Mouse (Mus musculus): ENCODE measurements around the gene Rab4b. TPM values are rescaled to one million over a fixed set of nuclear protein-coding genes. Genes with fewer than 3 reads are reported as not detected.

The Rab4b gene
- polyA plus RNA-seq, 3 experiments from 2014 or later = 130 to 162 (median 146) TPM

DNA sequence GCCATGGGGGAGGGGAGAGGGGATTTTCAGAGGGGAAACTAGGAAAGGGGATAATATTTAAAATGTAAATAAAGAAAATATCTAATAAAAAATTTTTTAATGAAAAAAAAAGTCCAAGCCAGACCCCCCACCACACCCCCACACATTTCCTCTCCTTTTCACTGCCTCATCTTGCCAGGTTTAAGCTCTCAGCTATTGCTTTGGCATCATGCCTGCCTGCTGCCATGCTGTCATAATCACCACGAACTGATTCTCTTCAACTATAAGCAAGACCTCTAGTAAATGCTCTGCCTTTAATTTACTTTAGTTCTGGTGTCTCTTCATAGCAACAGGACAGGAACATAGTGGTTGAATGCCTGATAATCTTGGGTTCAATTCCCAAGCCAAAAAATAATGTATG is 3.8 kb upstream of the Rab4b start:
- ATAC-seq = no peak

DNA sequence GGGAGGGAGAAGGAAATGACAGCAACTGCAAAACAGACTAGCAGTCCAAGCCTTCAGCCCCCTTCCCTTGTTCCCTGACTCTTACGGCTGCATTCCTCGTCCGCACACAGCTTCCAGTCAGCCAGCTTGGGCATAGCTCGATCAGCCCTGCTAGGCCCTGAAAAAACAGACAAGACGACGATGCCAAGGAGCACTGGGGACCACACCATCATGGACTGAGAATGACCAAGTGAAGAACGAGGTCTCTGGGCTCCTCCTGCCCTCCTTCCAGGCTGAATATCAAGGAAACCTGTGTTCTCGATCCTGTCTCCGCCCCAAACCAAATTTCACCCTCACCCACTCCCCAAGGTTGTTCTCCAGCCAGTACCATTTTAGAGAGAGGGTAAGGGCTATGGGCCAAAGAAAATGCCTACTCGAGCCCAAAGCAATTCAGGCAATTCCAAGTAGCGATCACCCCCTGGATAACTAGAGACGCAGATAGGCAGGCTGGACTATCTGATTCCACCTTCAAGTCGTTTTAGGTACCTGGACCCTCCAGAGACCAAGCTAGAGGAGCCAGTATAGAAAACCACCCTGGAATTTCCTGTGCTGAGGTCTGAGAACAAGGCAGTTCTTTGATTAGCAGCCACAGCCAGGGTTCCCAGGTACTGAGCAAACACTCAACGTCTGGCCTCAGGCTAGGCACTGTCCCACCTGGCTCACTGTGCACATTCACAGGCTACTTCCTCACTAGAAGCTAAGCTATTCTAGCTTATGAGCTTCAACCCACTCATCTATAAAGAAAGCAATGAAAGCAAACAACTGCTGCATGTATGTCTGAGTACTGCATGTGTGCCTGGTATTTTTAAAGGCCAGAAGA is 2.4 kb upstream of the Rab4b start, which contains the start of the genes Gm21983 and Mia:
Gene Gm21983, minus strand, starts transcription at position 250 of the 859 bp plus-strand sequence.
Gene Mia, minus strand, starts transcription at position 321 of the 859 bp plus-strand sequence.
- ATAC-seq = no peak

DNA sequence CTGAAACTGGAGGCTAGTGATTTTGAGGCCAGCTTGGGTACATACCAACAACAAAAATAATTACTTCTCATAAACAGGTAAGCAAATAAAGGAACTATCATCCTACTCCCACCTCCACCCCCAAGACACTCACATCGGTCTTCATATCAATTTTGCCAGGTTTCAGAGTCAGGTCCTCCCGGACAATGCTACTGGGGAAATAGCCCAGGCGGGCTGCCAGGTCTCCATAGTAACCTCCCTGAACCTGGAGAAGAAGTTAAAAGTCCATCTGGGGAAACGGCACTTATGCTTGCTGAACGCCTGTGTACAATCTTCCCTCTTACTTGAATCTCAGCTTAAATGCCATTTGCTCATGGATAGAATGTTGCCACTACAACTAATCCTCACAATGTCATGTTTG is 1.3 kb upstream of the Rab4b start:
- no peak for ATAC-seq

DNA sequence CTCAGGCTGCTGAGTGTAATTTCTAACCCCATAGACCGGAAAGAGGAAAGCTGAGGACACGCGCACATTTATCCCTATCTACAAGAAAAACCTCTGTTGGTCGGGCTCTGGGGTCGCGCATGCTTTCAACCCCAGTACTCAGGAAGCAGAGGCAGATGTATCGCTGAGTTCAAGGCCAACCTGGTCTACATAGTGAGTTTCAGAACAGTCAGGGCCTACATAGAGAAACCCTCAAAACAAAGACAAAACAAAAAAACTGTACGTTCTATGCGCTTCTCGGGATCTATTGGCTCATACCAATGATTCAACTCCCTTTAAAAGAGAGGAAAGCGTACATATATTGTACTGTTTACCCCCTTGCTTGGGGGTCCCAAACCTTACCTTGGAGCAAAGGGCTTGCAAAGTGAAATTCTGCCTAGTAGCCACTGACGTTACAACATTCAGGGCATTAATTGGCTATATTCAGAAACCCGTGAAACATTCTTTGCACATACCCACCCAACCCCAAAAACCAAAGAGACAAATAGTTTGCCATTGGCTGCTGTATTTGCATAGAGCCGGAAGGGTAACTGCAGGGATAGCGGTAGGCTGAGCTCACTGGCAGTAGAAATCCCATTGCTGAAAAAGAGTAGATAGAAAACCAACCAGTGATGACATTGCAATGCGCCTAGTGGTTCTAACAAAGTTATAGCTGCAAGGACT is 672 bp upstream of the Rab4b start:
- ATAC-seq = no peak

DNA sequence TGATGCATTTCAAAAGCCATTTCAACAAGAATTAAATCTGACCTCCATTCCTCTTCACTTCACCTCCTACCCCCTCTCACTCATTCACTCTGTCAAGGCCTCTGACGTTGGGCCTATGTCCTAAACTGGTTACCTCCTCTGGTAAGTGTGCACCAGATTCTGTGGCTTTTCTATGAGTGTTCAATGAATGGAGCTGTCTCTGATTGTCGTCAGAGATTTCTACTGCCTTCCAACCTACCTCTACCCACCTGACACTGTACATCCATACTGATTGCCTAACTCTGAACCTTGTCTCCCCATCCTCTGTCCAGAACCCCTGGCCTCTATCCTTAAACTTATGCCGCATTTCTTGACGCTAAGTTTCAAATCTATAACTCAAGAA is 763 bp downstream of the Rab4b start:
- no peak for ATAC-seq

DNA sequence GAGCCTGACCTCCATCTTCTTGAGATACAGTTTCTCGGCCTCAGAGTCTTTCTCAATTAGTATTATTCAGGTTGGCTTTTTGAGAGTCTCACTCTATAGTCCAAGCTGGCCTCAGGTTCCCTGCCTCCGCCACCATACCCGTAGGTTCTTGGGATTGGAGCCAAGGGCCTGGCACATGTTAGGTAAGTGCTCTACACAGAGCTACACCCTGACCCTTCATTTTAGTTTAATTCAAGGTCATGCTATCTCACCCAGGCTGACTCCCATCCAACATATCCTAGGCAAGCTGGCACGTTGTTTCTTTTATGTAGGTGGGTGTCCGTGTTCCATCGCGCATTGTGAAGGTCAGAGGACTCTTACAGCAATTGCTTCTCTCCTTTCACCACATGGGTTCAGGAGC is 3.8 kb downstream of the Rab4b start:
- ATAC-seq = no peak

DNA sequence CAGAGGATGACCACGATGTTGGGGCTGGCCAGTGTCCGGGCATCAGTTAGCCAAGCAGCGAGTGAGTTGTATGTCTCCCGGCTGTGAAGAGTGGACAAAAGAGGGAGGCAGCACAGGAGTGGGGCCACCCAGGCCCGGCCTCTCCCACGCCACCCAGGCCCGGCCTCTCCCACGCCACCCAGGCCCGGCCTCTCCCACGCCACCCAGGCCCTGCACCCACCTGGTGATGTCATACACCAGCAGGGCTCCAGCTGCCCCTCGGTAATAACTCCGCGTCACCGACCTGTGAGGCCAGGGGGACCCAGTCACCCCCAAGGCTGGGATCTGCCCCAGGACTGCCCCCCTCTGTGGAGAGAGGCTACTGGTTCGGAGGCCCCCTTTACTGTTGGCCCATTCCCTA is 4.2 kb downstream of the Rab4b start:
- ATAC-seq = no peak

DNA sequence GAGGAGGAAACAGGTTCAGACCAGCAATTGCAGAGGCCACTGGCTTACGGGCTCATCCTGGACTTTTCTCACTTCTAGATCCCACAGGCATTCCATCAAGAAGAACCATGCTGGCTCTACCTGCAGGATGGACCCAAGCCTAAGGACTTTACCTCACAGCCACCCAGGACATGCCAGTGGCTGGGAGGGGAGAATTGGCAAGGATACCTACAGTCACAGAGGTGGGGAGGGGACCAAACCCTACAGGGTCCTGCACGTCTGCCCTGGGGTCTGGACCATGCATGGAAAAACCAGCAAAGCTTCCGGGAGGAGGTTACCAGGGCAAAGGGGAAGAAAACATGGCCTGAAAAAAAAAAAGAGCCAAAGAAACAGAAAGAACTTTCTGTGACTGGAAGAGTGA is 7.7 kb downstream of the Rab4b start:
- no peak for ATAC-seq

DNA sequence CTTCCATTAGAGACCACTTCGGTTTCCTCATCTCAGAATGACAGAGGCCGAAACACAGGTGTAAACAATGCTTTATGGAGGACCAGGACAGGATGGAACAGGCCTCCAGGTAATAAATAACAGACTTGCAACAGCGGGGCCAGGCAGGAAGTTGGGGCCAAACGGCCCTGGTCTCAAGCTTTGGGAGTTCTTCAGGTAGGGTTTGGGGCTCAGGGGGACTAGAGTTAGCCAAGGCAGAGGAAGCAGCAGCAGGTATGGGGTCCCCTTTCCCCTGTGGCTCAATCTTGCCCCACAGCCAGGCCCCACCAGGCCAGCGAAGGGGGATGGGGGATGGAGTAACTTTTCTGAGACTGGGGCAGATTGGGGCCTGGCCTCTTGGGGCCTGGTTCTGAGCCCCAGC is 10.3 kb downstream of the Rab4b start:
- no peak for ATAC-seq

DNA sequence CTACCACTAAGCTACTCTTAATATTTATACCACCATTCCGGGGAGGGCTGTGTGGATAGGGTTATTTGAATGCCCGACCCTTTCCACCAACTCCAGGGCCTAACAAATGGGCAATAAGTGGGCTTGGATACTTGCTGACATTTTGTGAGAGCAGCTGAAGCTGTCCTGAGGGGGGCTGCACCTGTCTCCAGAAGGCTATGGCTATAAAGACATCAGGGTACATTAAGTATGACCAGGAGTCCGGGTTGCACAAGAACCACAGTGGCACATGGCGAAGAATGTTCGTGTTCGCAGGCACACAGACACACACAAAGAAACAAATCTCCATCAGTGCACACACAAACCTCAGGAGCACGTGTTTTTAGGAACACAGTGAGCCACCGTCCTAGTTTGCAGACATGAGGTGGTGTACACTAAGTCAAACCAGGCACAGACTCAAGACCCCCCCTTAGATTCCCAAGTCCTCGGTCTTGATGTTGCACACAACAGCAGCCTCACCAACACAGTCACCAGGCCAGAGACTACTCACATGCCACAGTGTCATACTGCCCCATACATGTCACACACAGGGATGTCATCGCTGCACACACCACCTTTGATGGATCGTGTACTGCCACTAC is 11.1 kb downstream of the Rab4b start:
- no peak for ATAC-seq

DNA sequence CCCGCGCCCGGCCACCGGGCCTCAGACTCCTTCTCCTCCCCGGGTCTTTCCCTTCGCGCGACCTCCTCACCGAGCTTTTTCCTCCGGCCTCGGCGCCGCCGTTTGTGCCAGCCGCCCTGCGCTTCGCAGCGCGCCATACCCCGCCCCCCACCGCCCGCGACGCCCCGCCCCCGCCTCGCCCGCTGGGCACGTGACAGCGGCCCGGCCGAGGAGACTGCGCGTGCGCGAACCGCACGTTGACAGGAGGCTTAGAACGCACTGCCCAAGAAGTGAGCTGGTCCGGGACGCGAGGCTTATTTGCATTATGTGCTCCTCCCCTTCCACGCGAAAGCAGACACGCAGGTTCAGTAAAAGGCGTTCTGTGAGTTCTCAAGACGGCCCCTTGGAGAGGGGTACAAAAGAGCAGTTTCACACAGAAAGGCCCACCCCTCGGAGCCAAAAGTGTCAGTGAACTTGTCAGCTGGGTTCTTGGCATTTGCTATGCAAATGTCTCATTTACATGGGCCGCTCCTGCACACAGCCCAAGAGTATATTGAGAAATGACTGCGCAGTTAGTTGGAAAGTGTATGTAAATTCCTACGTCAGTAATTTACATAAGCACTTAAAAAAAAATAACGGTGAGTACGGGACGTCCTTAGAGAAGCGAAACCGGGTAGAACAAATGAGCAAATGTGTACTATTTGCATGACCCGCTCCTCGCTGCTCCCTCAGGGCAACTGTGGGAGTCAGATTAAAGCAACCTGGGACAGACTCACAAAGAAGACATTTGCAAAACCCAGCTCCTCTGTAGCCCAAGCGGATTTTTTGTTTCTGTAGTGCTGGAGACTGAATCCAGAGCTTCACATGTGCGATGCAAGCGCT is 11.9 kb downstream of the Rab4b start, which contains the start of gene Egln2:
Gene Egln2, minus strand, starts transcription at position 189 of the 861 bp plus-strand sequence.
- peak; percentile 81 for ATAC-seq

DNA sequence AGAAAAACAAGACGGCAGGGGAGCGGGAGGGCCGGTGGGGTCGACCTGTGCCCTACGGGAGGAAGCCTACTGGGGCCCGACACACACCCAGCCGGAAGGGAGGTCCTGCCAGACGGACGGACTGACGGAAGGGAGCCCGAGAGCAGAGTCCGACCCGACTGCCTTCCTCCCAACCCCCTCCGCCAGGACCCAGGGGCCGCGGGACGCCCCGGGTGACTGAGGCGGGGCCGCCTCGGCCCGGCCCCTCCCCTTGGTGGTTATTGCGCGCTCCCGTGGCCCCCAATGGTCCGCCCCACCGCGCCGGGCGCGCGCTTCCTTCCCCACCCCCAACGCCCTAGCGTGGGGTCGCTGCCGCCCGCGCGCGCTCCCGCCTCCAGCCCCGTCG is 12.5 kb downstream of the Rab4b start:
- peak; percentile 36 for ATAC-seq

DNA sequence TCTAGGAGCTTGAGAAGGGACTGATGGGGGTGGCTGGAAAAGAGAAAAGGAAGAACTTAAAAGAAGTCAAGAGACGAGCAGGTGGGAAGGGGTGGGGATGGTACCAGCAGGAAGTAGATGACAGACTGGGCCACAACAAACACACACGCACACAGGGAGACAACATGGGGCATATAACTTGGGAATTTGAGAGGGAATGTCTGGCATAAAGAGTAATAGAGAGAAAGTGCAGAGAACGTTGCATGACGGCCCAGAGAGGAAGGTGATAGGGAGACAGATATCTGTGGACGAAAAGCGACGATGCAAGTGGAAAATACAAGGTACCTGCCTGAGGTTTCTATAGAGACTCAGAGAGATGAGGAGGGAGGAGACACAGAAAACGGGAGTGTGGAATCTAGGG is 13.0 kb downstream of the Rab4b start:
- no peak for ATAC-seq

DNA sequence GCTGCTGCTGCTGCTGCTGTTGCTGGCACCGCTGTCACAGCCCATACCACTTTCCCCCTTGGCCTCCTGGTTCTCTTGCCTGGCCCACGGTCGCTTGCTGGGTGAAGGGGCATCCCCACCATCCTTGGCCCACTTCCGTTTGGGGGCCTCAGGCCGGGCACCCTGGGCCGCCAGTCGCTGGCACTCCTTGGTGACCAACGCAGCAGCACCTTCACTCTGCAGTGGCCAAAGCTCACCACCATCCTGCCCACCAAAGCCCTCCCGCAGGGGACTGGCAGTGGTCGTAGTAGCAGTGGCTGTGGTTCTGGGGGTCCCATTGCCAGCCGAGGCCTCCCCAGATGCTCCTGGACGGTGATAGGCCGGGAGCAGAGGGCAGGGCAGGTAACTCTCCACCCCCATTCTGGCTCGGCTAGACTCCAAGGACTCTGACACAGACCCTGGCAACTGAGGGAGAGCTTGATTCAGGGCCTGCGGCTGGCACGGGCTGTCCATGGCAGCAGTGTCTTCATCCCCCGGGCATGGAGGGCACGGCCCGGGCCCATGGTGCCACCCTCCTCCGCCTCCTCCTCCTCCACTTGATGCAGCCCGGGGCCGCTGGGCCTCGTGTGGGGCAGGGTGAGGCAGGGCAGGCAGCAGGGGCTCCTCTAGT is 13.6 kb downstream of the Rab4b start:
- no peak for ATAC-seq

DNA sequence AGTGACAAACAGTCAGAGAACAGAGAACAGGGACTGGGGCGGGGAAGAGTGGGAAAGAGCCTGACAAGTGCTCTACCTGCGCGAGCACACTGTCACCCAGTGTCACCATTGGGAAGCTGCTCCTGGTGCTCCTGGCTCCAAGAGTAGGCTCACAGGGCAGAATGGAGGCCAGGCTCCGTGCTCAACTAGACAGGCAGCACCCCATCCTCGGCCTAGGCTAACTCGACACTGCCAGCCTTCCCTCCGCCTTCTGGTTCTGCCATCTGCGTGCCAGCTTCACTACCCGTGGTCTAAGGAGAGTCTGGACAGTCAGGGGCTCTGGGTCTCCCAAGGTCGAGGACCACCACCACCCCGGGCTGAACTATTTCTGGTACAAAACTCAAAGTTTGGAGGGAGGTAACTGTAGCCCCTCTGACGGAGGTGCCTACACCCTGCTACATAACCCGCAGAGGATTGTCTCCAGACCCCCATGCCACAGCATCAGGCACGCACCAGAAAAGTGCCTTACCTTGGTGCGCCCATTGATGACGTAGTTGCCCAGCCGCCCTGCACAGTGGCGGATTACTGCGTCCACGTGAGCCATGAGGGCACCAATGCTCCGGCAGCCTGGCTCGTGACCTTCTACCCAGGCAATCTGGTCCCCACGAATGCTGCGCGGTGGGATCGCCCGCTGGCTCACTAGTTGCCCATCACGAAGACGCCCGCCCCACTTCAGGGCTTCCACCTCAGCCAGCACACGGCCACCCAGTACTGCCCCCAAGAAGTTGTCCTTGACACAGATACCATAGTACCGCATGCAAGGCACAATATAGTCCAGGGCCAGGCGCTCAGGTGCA is 14.4 kb downstream of the Rab4b start:
- ATAC-seq = no peak

DNA sequence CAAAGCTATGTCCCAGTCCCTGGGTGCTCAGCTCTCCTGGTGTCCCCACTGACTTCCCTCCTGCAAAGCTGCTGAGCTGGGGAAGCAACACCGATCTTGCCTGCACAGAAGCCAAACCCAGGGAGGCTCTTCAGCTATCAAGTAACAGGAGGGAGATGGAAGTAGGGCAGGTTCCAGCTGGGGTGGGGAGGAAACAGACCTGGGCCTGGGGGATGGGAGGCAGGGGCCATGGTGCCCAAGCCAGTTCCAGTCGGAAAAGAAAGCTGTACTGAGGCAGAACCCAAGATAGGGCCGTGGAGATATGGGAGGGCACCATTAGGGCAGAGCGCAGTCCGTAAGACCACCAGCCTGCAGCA is 15.3 kb downstream of the Rab4b start:
- no peak for ATAC-seq

DNA sequence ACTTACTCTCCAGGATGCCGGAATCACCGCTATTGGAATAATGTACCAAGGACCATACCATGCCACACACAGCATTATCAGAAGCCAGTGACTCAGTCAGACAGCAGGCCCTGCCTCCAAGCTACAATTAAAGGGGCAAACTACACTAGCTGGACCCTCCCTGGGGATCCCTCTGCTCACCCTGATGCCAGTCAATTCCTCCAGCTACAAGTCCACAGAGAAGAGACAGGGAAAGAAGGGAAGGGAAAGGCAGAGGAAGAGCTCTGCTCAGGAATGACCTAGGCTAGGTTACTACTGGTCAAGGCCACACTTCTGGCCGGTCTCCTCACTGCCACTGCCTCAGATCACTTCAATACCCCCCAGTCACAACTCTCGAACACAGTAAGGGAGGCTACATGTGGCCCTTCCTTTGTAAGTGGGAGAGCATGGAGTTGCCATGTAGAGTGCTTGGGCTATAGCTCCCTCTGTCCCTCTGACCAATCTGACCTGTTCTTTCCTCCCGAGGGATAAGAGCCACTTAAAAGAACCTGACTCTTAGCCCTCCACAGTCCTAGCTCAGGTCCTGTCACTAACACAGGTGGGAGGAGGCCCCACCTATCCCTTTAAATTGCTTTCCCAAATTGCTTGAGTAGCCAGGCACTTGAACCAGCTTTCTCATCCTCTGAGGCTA is 15.8 kb downstream of the Rab4b start:
- no peak for ATAC-seq

DNA sequence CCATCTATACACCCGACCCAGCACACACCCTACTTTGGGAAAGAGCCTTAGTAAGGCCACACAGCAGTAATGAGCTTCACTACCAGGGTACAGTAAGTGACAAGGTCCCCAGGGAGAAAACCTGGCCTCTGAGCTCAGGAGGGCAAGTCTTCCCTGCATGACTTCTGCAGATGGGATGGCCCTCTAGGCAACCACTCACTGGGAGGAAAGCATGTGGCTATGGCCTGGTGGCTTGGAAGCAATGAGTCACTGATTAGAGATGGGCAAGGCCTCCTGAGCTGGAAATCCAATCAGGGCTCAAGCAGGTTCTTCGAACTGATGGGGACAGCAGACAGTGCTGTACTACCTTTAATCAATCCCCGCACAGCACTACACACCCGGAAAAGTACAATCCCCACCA is 17.0 kb downstream of the Rab4b start:
- no peak for ATAC-seq

DNA sequence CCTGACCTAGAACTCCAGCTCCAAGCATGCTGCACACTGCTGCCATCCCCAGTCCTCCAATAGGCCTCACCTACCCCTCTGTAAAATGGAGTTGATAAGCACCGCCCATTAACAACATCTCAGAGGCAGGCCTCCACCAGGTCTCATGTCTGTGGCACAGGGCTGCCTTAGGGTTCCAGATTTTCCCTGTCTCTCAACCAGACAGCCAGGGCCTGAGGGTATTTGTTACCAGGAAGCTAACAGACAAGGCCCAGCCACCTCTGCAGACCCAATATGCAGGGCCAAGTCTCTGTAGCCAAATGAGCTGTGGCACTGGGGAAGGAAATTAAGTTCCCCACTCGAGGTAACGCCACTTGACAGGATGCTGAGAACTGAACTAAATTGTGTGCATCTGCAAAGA is 17.8 kb downstream of the Rab4b start:
- ATAC-seq = no peak

DNA sequence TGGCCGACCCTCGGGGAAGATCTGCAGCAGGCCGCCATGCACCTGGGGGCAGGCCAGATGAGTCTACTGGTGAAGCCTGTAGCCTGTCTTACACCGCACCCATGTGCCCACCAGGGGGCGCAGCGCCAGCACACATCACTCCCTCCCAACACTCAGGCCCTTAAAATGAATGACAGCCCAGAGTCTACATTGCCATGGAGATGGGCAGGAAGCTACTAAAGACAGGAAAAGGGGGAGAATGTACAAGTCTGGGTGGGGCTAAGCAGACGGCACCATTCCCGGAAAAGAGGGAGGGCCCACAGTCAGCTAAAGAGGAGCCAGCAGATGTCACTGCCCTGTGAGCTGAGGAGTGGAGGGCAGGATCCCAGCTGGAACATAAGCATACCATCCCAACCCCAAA is 18.8 kb downstream of the Rab4b start:
- ATAC-seq = peak; percentile 95

DNA sequence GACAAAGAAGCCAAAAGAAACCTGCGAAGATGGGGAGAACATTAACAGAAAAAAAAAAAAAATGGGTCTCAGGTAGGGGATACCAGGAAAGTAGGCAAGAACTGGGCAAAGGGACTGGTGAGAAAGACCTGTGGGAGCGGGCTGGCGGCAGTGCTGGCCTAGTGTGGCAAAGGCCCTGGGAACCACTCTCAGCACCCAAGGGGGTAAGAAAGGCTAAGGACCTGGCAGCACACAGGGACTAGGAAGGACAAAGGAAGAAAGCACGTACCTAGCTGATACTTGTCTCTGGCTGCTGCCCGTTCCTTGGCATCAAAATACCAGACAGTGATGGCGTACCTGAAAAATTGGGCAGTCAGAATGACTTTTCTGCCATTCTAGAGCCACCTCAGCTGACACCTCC is 19.4 kb downstream of the Rab4b start:
- no peak for ATAC-seq

Measured in inflammation-experienced regulatory T-cells, adult 6 months (primary cell).